Mouse (Mus musculus) stomach, embryonic 16.5 days (tissue): ENCODE results near the gene Ap2a2. TPM values are rescaled to one million over a fixed set of nuclear protein-coding genes. Genes with fewer than 3 reads are reported as not detected.

Source experiments
- ATAC-seq: fragments of 200-750 bp; cut with Nextera tagmentation; 2 replicates; pipeline ENCODE4 v1.8.0; 2017; ENCODE audit warnings: moderate number of reproducible peaks, moderate TSS enrichment; ENCODE audit not compliant: insufficient read depth, low FRiP score
- H3K27ac ChIP-seq: fragments of 300-500 bp; sonication (generic); 2 replicates; pipeline ENCODE4 v1.5.1; 2014; ENCODE audit warnings: low read length
- H3K27me3 ChIP-seq: fragments of 300-500 bp; sonication (generic); 2 replicates; pipeline ENCODE4 v1.6.1; 2014; ENCODE audit warnings: low read length, control low read depth, mixed read lengths; ENCODE audit not compliant: control insufficient read depth, insufficient read depth
- H3K36me3 ChIP-seq: fragments of 300-500 bp; sonication (generic); 2 replicates; pipeline ENCODE4 v1.6.1; 2014; ENCODE audit warnings: low read length; ENCODE audit not compliant: control insufficient read depth, insufficient read depth
- H3K4me1 ChIP-seq: fragments of 300-500 bp; sonication (generic); 2 replicates; pipeline ENCODE4 v1.6.1; 2014; ENCODE audit warnings: low read length, control low read depth, mixed read lengths; ENCODE audit not compliant: control insufficient read depth, insufficient read depth
- H3K4me2 ChIP-seq: fragments of 300-500 bp; sonication (generic); 2 replicates; pipeline ENCODE4 v1.6.1; 2014; ENCODE audit warnings: low read depth, low read length, mixed read lengths
- H3K4me3 ChIP-seq: fragments of 300-500 bp; sonication (generic); replicated peaks from 2 replicates; pipeline ENCODE4 v1.5.1; 2014; ENCODE audit warnings: mild to moderate bottlenecking, low read length
- H3K9ac ChIP-seq: fragments of 300-500 bp; sonication (generic); 2 replicates; pipeline ENCODE4 v1.6.1; 2014; ENCODE audit warnings: low read length
- H3K9me3 ChIP-seq: fragments of 300-500 bp; sonication (generic); replicated peaks from 2 replicates; pipeline ENCODE4 v1.6.1; 2016; ENCODE audit warnings: low read length, control low read depth; ENCODE audit not compliant: control insufficient read depth
- WGBS: fragments of 180-500 bp; shearing (Covaris S2); extraction: QIAGEN DNeasy Blood & Tissue Kit; methylation state at CpG from one replicate; pipeline ENCODE4 v1.1.7; 2014; 5-methylcytosine and 5-hydroxymethylcytosine counted together
- polyA plus RNA-seq: library from polyadenylated mRNA; unstranded; fragments of >200 nt; fragmentation: Nextera tagmentation; extraction: Ambion mirVana; gene quantifications from 2 replicates; pipeline ENCODE4 v1.2.1, GENCODE M21; 2015

Gene Ap2a2
- polyA plus RNA-seq, 1 experiment from 2014 or later, result 86.0 TPM

GRCm38 (mm10) chr7:141550464-141550863, 11.5 kb upstream of the Ap2a2 start:
- Histone ChIP-seq H3K4me3 (no peak overlapping the region), H3K36me3 (no peaks in the 10 kb centered on the region), H3K4me2 (no peak overlapping the region), H3K27ac (no peak overlapping the region; the same call in 1 of the 2 replicates), H3K9ac (no peak overlapping the region), H3K4me1 (no peaks in the 10 kb centered on the region), H3K9me3 (no peaks in the 10 kb centered on the region), H3K27me3 (no peaks in the 10 kb centered on the region)
- 70% methylated on average over 2 of the region's 2 CpGs for WGBS
- ATAC-seq, result no peak

DNA sequence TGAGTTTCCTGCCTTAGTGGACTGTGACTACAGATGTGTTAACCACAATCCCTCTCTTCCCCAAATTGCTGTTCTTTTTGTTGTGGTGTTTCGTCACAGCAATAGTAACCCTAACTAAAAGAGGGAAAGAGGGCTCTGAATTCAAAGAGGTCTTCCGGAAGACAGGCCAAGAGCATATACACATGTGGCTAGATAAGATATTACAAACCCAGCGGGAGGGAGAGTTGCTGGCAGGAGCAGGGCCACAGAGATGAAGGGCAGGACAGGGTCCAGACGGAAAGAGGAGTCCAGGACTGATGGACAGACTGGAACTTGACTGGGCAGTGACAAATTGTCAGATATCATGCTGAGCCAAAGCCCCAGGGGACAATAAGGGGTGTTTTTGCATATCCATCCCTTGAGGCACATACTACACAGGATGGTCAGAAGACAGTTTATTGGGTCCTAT, 3.6 kb upstream of the Ap2a2 start:
- ATAC-seq, result no peak
- Histone ChIP-seq H3K4me2 (no peak overlapping the region), H3K9me3 (no peaks in the 10 kb centered on the region), H3K4me1 (peaks cover 9% of the 10 kb centered on the region), H3K36me3 (no peaks in the 10 kb centered on the region), H3K9ac (no peak overlapping the region), H3K4me3 (no peak overlapping the region), H3K27ac (no peak overlapping the region), H3K27me3 (no peaks in the 10 kb centered on the region)
- 74% methylated on average over 4 of the region's 4 CpGs for WGBS

DNA sequence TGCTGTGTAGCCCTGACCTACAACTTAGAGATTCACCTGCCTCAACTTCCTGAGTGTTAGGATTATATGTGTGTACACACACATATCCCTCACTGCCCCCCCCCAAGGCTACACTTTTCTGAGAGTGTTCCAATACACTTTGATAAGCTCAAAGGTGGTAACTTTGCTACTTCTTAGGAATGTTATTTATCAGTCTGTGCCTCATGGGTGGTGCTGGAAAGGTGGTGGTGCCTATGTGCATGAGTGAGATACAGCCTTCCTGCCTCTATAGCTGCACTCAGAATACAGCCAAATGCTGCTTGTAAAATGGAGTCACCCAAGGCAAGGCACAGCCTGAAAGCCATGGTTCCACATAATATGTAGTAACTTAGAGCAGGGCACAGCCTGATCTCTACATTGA, 3.0 kb upstream of the Ap2a2 start:
- Histone ChIP-seq H3K27ac (no peak overlapping the region), H3K9me3 (no peaks in the 10 kb centered on the region), H3K4me2 (no peak overlapping the region), H3K4me3 (no peak overlapping the region), H3K27me3 (no peaks in the 10 kb centered on the region), H3K36me3 (no peaks in the 10 kb centered on the region), H3K9ac (no peak overlapping the region), H3K4me1 (peaks cover 15% of the 10 kb centered on the region)
- ATAC-seq, result no peak

GRCm38 (mm10) chr7:141559726-141560325, 2.1 kb upstream of the Ap2a2 start:
- H3K27me3 ChIP-seq, result no peaks in the 10 kb centered on the region
- 64% methylated on average over 2 of the region's 2 CpGs for WGBS
- no peak overlapping the region for H3K4me2 ChIP-seq
- H3K9me3 ChIP-seq, result no peaks in the 10 kb centered on the region
- H3K36me3 ChIP-seq, result no peaks in the 10 kb centered on the region
- ATAC-seq, result no peak
- H3K4me3 ChIP-seq, result no peak overlapping the region
- H3K27ac ChIP-seq, result no peak overlapping the region
- peaks cover 24% of the 10 kb centered on the region for H3K4me1 ChIP-seq
- H3K9ac ChIP-seq, result no peak overlapping the region

- Histone ChIP-seq H3K4me2 (no peak overlapping the region), H3K9me3 (no peaks in the 10 kb centered on the region), H3K4me3 (no peak overlapping the region), H3K27ac (no peak overlapping the region), H3K36me3 (no peaks in the 10 kb centered on the region), H3K4me1 (peaks cover 24% of the 10 kb centered on the region), H3K9ac (no peak overlapping the region), H3K27me3 (no peaks in the 10 kb centered on the region)
- WGBS, result 61% methylated on average over 4 of the region's 4 CpGs
- ATAC-seq, result no peak
Measured at GRCm38 (mm10) chr7:141560471-141560870, 1.5 kb upstream of the Ap2a2 start.

DNA sequence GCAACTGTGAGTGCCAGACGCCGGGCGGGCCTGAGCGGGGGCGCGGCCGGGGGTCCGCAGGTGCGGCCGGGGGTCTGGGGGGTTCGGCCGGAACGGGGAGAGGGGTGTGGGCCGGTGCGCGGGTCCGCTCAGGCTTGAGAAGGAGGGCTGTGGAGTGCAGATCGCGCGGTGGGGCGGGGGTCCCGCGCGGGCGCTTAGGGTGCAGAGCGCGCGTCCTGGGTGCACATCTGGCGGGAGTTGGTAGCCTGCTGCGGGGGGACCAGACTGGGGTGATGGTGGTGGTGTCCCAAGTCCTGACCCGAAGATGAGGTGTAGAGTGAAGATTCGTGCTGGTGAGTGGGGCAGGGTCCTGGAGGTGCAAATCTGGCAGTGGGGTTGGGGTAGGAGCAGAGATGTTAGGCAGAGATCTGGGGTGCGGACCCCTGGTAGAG, 463 bp downstream of the Ap2a2 start:
- no peak for ATAC-seq
- Histone ChIP-seq H3K27me3 (no peaks in the 10 kb centered on the region), H3K4me3 (peak overlapping the region; percentile 95), H3K9me3 (no peaks in the 10 kb centered on the region), H3K9ac (peak overlapping the region; percentile 97), H3K27ac (peak overlapping the region; percentile 86), H3K36me3 (no peaks in the 10 kb centered on the region), H3K4me2 (peak overlapping the region; percentile 75), H3K4me1 (peaks cover 24% of the 10 kb centered on the region)
- 1% methylated on average over 33 of the region's 33 CpGs for WGBS

- Histone ChIP-seq H3K4me1 (peaks cover 24% of the 10 kb centered on the region), H3K27ac (peak overlapping the region; percentile 86), H3K9me3 (no peaks in the 10 kb centered on the region), H3K4me2 (peak overlapping the region; percentile 75), H3K27me3 (no peaks in the 10 kb centered on the region), H3K4me3 (peak overlapping the region; percentile 95), H3K36me3 (no peaks in the 10 kb centered on the region), H3K9ac (peak overlapping the region; percentile 97)
- peak; percentile 30; the same call in 1 of the 2 replicates for ATAC-seq
- under 1% methylated on average over 21 of the region's 21 CpGs for WGBS
Measured at GRCm38 (mm10) chr7:141562852-141563427, 967 bp downstream of the Ap2a2 start.

DNA sequence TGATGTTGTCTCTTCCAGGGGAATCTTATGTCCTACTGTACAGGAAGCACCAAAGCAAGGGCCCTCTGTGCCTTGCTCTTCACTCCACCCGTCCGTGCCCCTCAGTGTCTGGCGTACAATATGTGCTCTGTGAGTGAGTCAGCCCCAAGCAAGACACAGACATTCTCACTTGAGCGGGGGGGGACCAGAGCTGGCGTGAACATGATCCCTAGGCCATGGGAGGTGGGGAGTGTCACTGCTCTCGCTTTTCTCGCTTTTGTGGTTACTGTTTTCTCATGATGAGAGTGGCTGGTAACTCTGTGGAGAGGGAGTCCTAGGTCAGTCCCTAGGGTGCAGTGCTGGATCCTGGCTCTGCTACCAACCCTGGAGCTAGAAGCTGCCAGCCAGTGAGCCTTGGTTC, 2.6 kb downstream of the Ap2a2 start:
- no peak for ATAC-seq
- peak overlapping the region; percentile 50 for H3K27ac ChIP-seq
- H3K9ac ChIP-seq, result peak overlapping the region; percentile 33; the same call in 1 of the 2 replicates
- 61% methylated on average over 7 of the region's 7 CpGs for WGBS
- no peaks in the 10 kb centered on the region for H3K36me3 ChIP-seq
- H3K4me3 ChIP-seq, result no peak overlapping the region
- no peaks in the 10 kb centered on the region for H3K9me3 ChIP-seq
- no peaks in the 10 kb centered on the region for H3K27me3 ChIP-seq
- H3K4me2 ChIP-seq, result peak overlapping the region; percentile 75; the same call in 1 of the 2 replicates
- H3K4me1 ChIP-seq, result peaks cover 24% of the 10 kb centered on the region

- 77% methylated on average over 7 of the region's 7 CpGs for WGBS
- no peak for ATAC-seq
- Histone ChIP-seq H3K4me2 (no peak overlapping the region), H3K27ac (no peak overlapping the region), H3K27me3 (no peaks in the 10 kb centered on the region), H3K9me3 (no peaks in the 10 kb centered on the region), H3K9ac (no peak overlapping the region), H3K4me3 (no peak overlapping the region), H3K36me3 (no peaks in the 10 kb centered on the region), H3K4me1 (peaks cover 19% of the 10 kb centered on the region)
Measured at GRCm38 (mm10) chr7:141566587-141566986, 4.6 kb downstream of the Ap2a2 start.
